ENCODE assay signal across 26 mouse cellular contexts in the genomic region with DNA sequence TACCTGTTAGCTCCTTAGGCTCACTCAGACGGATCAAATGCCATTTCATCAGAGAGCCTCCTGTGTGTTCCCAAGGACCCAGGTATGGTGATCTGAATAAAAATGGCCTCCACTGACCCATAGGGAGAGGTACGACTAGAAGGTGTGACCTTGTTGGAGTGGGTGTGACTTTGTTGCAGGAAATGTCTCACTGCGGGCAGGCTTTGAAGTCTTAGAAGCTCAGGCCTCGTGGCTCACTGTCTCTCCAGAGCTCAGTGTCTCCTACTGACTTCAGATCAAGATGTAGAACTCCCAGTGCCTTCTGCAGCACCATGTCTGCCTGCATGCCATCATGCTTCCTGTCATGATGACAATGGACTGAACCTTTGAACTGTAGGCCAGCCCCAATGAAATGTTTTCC.
A peak's percentile ranks its signal among the peaks of the same experiment; 100 is the strongest.
DNase-seq lines count a peak whose midpoint lies in the region; ATAC-seq lines count a peak whose summit lies in the region.
"Had no signal": no experiment of that assay in that cellular context is flagged by ENCODE, and none has a peak within 500 bp of the region (broad histone marks: within the 10 kb centered on the region; RNA-seq: fewer than 3 reads in every experiment).

No protein-coding gene starts in this region.

- WGBS in neural tube, embryonic 15.5 days = 78% methylated on average over 4 of the region's 4 CpGs

- H3K9me3 ChIP-seq in neural tube, embryonic 15.5 days (replicated peaks) = no peaks in the 10 kb centered on the region
- H3K9me3 ChIP-seq: embryonic facial prominence, embryonic 15.5 days; forebrain, embryonic 10.5 days; heart, embryonic 15.5 days; hindbrain, embryonic 10.5 days had no signal

- H3K4me3 ChIP-seq in neural tube, embryonic 15.5 days (replicated peaks) = no peak overlapping the region
- H3K4me3 ChIP-seq: embryonic facial prominence, embryonic 15.5 days; erythroblast, embryonic 14.5 days; forebrain, embryonic 10.5 days; heart, adult 2 months; heart, embryonic 15.5 days; hindbrain, embryonic 10.5 days had no signal

- H3K4me2 ChIP-seq in neural tube, embryonic 15.5 days = no peak overlapping the region
- H3K4me2 ChIP-seq: embryonic facial prominence, embryonic 15.5 days; heart, embryonic 11.5 days; heart, embryonic 15.5 days; hindbrain, embryonic 14.5 days had no signal

- H3K27ac ChIP-seq in neural tube, embryonic 15.5 days (replicated peaks) = no peak overlapping the region
- H3K27ac ChIP-seq: embryonic facial prominence, embryonic 15.5 days; forebrain, embryonic 10.5 days; heart, adult 2 months; heart, embryonic 15.5 days; hindbrain, embryonic 10.5 days; hindbrain, embryonic 14.5 days had no signal

- H3K9ac ChIP-seq in neural tube, embryonic 15.5 days (replicated peaks) = no peak overlapping the region
- H3K9ac ChIP-seq: embryonic facial prominence, embryonic 15.5 days; heart, embryonic 15.5 days; hindbrain, embryonic 14.5 days had no signal

- no peaks in the 10 kb centered on the region for H3K4me1 ChIP-seq in neural tube, embryonic 15.5 days
- H3K4me1 ChIP-seq: embryonic facial prominence, embryonic 15.5 days; forebrain, embryonic 10.5 days; hindbrain, embryonic 10.5 days had no signal

- intact Hi-C loops in heart, postnatal 25 days (cut with DNase I) = no loop called here
- intact Hi-C loops in gastrocnemius, postnatal 14 days (cut with DNase I; ENCODE audit: low total_unique reads) = no loop called here
- intact Hi-C loops in left cerebral cortex, postnatal 4 days (cut with DNase I) = no loop called here

- DNase-seq in heart, adult 11 months = peak; percentile 43
- DNase-seq in heart, postnatal 25 days (ENCODE audit: low spot score) = no peak
- peak; percentile 59 for DNase-seq in ZHBTc4 (ENCODE audit: low read depth, low spot score)
- DNase-seq in gastrocnemius, postnatal 14 days = no peak
- DNase-seq in left cerebral cortex, postnatal 4 days = no peak
- DNase-seq: adrenal gland, adult 8-10 months; adrenal gland, postnatal 36 days; B cell, adult 2 months; cerebellum, adult 11 months; cerebellum, adult 8-10 months; cerebellum, postnatal 14 days; embryo, embryonic 11 days; heart, adult 2 months; heart, postnatal 14 days had no signal

- peak; percentile 68 for ATAC-seq in CD4-positive, CD25-positive, alpha-beta regulatory T cell, adult 4 months
- peak; percentile 63 for ATAC-seq in megakaryocyte, adult 5-6 weeks (ENCODE audit: poor library complexity, severe bottlenecking)
- ATAC-seq in neural tube, embryonic 15.5 days (ENCODE audit: low FRiP score) = no peak
- ATAC-seq: forebrain, embryonic 14.5 days had no signal

- H3K27me3 ChIP-seq in neural tube, embryonic 15.5 days (replicated peaks) = no peaks in the 10 kb centered on the region
- H3K27me3 ChIP-seq: embryonic facial prominence, embryonic 15.5 days; heart, embryonic 15.5 days had no signal

- H3K36me3 ChIP-seq in neural tube, embryonic 15.5 days = no peaks in the 10 kb centered on the region
- H3K36me3 ChIP-seq: embryonic facial prominence, embryonic 15.5 days; forebrain, embryonic 10.5 days; G1E; heart, embryonic 15.5 days; hindbrain, embryonic 10.5 days had no signal

Comparison
In these comparisons a context has a peak if more than half of its experiments do, and no peak if none do; other contexts are left out.
1. DNase-seq: peak in heart, adult 11 months (single experiment) and ZHBTc4 (single experiment); none in heart, postnatal 25 days (single experiment), gastrocnemius, postnatal 14 days (single experiment) and left cerebral cortex, postnatal 4 days (single experiment).